Mouse (Mus musculus): Measurements from ENCODE around the gene Mnd1. TPM values are rescaled to one million over a fixed set of nuclear protein-coding genes. Genes with fewer than 3 reads are reported as not detected.

The Mnd1 gene
- polyA plus RNA-seq, 1 experiment from 2014 or later = 17.4 TPM

DNA sequence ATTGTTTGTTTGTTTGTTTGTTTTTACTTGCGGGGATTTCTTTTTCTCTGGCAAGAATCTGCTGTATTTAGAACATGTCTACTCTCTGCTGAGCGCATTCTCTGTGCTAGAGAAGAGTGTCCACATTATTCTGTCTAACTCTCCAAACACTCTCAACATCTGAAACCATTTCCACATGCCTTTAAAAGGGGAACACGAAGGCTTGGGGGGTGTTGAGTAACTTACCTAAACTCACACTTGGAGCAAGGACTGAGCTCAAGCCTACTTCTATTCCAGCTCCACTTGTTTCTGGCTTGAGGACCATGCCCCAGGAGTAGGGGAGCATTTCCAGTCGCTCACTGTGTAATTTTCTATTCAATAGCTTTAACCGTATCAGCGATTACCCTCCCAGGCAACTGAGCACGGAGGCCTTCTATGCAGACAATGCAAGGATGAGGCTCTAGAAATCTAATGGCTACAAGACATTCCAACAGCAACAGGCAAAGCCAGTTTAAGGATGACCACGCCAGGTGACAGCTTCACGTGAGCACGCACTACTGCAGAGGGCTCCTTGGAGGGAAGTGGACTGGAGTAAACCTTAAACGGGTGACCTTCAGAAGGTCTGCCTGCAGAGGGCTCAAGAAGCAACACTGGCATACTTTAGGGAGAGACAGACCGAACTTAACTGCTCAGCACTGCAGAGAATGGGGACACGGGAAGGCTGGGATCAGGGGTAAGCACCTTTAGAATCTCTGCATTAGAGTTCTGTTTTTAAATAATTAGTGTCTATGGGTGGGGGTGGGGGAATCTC lies 78.8 kb downstream of the Mnd1 start:
- no peak overlapping the region for H3K4me3 ChIP-seq
- H3K36me3 ChIP-seq = no peaks in the 10 kb centered on the region
- no peaks in the 10 kb centered on the region for H3K27me3 ChIP-seq (ENCODE audit: low read depth, poor library complexity, severe bottlenecking)
- H3K4me1 ChIP-seq = no peaks in the 10 kb centered on the region
- DNase-seq (ENCODE audit: low spot score) = no peak
- H3K27ac ChIP-seq = no peak overlapping the region
- no peaks in the 10 kb centered on the region for H3K9me3 ChIP-seq (replicated peaks)
- 84% methylated on average over 13 of the region's 13 CpGs for WGBS

DNA sequence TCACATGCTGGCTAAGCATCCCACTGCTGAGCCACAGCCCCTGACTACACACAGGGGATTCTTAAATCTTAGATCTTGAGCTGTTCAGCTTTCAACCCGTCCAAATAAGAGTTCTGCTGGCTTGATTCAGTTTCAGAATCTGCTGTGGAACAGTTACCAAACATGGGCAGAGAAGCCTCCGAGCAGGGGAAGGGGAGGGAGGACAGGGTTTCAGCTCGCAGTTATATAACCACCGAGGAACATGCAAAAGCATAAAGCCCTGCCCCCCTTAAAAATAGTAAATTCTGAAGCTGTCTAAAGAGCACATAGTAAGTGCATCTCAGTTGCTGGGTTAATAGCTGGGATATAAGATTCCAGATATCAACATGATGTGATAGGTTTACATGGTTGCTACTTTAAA lies 80.1 kb downstream of the Mnd1 start:
- H3K9me3 ChIP-seq (replicated peaks) = no peaks in the 10 kb centered on the region
- H3K27me3 ChIP-seq (ENCODE audit: low read depth, poor library complexity, severe bottlenecking) = no peaks in the 10 kb centered on the region
- H3K4me1 ChIP-seq = no peaks in the 10 kb centered on the region
- H3K27ac ChIP-seq = no peak overlapping the region
- H3K4me3 ChIP-seq = no peak overlapping the region
- WGBS = 87% methylated on average over 4 of the region's 4 CpGs
- no peaks in the 10 kb centered on the region for H3K36me3 ChIP-seq
- DNase-seq (ENCODE audit: low spot score) = no peak

DNA sequence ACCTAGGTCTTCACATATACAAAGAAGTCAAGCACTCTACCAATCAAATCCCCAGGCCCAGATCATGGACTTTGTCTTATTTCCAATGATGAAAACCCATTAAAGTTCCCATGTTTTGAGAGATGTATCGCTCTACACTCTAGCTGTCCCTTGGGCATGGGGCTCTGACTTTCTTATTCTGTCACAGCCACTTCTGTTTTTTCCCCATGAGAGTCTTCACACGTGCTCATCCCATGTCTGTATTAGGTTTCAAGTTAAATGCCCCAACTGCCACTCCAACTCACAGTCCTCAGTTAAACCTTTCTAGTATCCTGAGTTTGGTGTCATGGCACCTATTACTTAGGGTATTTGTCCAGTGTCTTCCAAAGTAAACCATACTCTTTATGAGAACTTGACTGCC lies 80.8 kb downstream of the Mnd1 start:
- Histone ChIP-seq H3K9me3 (replicated peaks) (no peaks in the 10 kb centered on the region), H3K4me3 (no peak overlapping the region), H3K36me3 (no peaks in the 10 kb centered on the region), H3K27me3 (ENCODE audit: low read depth, poor library complexity, severe bottlenecking) (no peaks in the 10 kb centered on the region), H3K4me1 (no peaks in the 10 kb centered on the region), H3K27ac (no peak overlapping the region)
- 84% methylated on average over 2 of the region's 2 CpGs for WGBS
- DNase-seq (ENCODE audit: low spot score) = no peak

DNA sequence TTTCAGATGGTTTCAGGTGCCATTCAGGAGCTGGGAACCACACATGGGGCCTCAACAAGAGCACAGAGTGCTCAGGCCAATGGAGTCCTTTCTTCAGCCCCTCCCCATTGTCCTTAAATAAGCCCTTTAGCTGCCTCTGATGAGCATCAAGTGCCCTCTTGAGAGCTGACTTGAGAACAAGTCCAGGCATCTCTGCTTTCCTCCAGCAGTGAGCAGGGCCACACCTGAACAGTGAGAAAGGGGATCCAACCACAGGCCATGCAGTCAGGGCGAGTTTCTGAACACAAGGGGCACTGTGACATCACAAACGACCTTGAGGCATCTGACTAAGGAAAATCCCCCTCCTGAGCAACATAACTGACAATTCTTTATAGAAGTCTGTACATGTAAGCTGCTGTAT lies 83.9 kb downstream of the Mnd1 start:
- Histone ChIP-seq H3K27ac (no peak overlapping the region), H3K4me1 (no peaks in the 10 kb centered on the region), H3K27me3 (ENCODE audit: low read depth, poor library complexity, severe bottlenecking) (no peaks in the 10 kb centered on the region), H3K4me3 (no peak overlapping the region), H3K9me3 (replicated peaks) (no peaks in the 10 kb centered on the region), H3K36me3 (no peaks in the 10 kb centered on the region)
- DNase-seq (ENCODE audit: low spot score) = no peak
- WGBS = 17% methylated on average over 2 of the region's 2 CpGs

DNA sequence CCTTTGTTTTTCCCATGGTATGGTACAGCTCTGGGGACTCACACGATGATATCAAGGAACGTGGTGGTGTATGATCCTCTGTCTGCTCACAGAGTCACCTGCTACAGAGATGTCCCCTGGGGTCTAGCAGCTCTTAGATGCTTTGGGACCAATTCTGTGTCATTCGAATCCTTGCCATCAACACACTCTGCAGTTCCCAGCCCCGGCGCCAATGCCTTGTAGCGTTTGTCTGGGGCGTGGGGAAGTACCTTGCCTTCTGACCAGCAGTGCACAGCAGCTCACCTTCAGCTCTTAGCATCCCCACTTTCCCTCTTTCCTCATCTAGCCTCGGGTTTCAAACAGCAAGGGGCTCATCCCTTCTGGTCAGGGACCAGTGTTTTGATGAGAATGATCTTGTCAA lies 84.8 kb downstream of the Mnd1 start:
- Histone ChIP-seq H3K9me3 (replicated peaks) (no peaks in the 10 kb centered on the region), H3K4me1 (no peaks in the 10 kb centered on the region), H3K36me3 (no peaks in the 10 kb centered on the region), H3K4me3 (no peak overlapping the region), H3K27ac (no peak overlapping the region), H3K27me3 (ENCODE audit: low read depth, poor library complexity, severe bottlenecking) (no peaks in the 10 kb centered on the region)
- 88% methylated on average over 8 of the region's 8 CpGs for WGBS
- no peak for DNase-seq (ENCODE audit: low spot score)

DNA sequence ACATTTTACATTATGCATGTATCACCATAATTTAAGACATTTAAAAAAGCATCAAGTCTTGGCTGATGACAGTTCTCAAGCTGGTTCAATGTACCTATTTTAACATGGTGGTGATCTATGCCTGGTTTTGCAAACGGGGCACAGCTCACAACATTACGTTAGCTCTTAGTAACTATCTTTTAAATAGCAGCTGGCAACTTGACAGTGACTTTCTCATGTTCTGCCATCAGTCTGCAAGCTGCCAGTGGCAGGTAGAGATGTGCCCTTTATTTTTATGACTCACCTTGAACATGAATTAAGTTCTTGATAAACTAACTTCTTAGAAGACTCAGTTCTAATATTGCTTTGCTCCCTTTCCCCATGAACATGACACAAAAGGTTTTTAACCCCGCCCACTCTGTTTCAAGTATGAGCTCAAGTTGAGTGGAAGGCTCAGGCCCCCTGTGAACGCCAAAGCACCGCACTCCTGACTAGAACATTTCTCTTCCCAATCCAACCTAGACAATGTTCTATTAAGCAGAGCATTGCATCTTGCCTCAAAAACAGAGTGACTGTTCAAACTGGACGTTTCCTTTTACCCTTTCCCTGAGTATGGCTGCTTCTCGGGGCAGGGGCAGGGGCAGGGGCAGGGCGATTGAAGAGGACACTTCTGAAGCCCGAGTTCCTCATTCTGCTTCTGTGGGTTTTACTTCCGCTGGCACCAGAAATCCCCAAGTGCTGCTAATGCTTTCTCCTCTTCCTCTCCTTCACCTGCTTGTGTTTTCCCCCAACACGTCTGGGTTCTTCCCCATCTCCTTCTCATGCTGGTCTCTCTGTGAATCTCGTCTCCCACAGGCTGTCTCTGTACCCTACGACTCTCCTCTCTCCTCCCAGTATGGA lies 86.5 kb downstream of the Mnd1 start:
- H3K4me3 ChIP-seq = no peak overlapping the region
- H3K4me1 ChIP-seq = no peaks in the 10 kb centered on the region
- no peaks in the 10 kb centered on the region for H3K27me3 ChIP-seq (ENCODE audit: low read depth, poor library complexity, severe bottlenecking)
- H3K36me3 ChIP-seq = no peaks in the 10 kb centered on the region
- H3K27ac ChIP-seq = no peak overlapping the region
- 89% methylated on average over 13 of the region's 13 CpGs for WGBS
- DNase-seq (ENCODE audit: low spot score) = no peak
- no peaks in the 10 kb centered on the region for H3K9me3 ChIP-seq (replicated peaks)

DNA sequence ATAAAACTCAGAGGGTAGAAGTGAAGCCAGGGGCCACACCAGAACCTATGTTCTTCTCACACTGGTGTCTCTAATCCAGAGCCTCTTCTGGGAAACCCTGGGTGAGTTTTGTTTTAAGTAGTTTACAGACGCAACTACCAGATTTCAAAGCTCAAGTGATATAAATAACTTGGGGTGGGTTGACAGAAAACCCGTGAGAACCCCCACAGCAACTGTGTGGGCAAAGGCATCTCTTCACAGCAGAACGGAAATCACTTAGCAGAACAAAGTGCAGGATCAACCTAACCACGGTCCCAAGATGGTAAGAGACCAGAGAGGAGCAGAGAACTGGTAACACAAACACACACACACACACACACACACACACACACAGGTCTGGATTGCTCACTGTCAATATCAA lies 89.8 kb downstream of the Mnd1 start:
- WGBS = 81% methylated on average over 4 of the region's 4 CpGs
- Histone ChIP-seq H3K36me3 (no peaks in the 10 kb centered on the region), H3K4me3 (no peak overlapping the region), H3K27ac (no peak overlapping the region), H3K9me3 (replicated peaks) (no peaks in the 10 kb centered on the region), H3K27me3 (ENCODE audit: low read depth, poor library complexity, severe bottlenecking) (no peaks in the 10 kb centered on the region), H3K4me1 (peaks cover 8% of the 10 kb centered on the region; the same call in 1 of the 2 replicates)
- DNase-seq (ENCODE audit: low spot score) = no peak

DNA sequence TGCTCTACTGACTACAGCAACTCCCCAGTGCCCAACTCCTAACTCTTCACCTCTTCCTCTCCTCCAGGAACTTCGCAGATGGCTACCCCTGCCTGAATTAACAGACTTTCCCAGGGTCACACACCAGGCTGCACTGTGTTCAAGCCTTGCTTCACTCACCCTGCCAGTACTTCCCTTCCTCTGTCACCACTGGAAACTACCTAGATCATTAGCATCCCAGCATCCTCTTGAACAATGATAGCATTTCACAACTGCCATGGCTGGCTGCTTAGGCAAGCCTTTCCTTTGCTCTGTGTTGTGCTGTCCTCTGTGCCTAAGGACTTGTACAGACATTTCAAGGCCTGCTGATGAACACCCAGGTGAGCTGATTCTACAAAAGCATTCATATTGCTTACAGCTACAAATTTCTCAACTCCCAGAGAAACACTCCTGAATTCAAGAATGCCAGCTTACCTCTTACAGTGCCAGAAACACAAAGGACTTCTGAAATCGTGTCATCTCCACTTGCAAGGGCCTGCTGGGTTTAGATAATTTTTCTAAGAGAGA lies 92.1 kb downstream of the Mnd1 start:
- H3K9me3 ChIP-seq (replicated peaks) = no peaks in the 10 kb centered on the region
- peaks cover 23% of the 10 kb centered on the region for H3K4me1 ChIP-seq
- no peaks in the 10 kb centered on the region for H3K36me3 ChIP-seq
- 88% methylated on average over 2 of the region's 2 CpGs for whole genome bisulfite sequencing
- no peaks in the 10 kb centered on the region for H3K27me3 ChIP-seq (ENCODE audit: low read depth, poor library complexity, severe bottlenecking)
- H3K27ac ChIP-seq = no peak overlapping the region
- no peak for DNase-seq (ENCODE audit: low spot score)
- H3K4me3 ChIP-seq = no peak overlapping the region

DNA sequence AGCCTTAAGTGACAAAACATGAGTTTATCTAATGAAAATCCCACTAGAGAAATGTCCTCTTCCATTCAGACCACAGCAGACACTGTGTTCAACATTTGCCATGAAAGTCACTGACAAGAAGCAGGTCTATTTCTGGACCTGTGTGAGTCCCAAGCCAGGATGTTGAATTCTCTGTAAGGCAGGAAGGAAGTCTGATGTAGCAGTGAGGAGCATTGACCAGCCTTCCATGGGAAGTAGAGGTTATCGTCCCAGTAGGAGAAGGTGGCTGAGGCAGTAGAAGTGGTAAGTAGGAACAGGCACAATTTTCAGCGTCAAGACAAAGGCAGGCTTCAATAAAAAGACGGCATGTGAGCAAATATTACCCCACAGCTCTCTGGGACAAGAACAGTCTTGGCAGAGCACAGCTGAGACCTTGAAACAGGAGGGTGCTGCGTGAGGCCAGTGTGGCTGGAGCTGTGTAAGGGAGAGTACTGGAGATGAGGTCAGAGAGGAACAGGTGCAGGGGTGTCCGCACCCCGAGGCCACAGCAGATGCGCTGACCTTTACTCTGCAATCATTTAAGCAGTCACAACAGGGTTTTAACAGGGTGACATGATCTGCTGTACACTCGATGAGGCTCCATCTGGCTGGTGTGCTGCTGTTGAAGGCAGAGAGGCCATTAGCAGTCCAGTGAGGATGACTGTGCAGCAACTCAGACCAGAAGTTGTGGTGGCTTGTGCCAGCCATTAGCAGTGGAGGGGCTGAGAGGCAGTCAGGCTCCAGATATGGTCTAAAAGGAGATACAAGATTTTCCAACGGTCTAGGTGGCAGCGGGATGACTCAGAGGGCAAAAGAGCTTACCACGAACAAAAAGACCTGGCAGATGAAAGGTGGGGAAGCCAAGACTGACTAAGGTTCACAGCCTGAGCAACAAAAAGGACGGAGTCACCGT lies 93.8 kb downstream of the Mnd1 start:
- H3K36me3 ChIP-seq = no peaks in the 10 kb centered on the region
- H3K4me1 ChIP-seq = peaks cover 23% of the 10 kb centered on the region
- H3K9me3 ChIP-seq (replicated peaks) = no peaks in the 10 kb centered on the region
- no peaks in the 10 kb centered on the region for H3K27me3 ChIP-seq (ENCODE audit: low read depth, poor library complexity, severe bottlenecking)
- peak overlapping the region; percentile 30; the same call in 1 of the 2 replicates for H3K27ac ChIP-seq
- no peak for DNase-seq (ENCODE audit: low spot score)
- H3K4me3 ChIP-seq = no peak overlapping the region
- 80% methylated on average over 13 of the region's 13 CpGs for WGBS

DNA sequence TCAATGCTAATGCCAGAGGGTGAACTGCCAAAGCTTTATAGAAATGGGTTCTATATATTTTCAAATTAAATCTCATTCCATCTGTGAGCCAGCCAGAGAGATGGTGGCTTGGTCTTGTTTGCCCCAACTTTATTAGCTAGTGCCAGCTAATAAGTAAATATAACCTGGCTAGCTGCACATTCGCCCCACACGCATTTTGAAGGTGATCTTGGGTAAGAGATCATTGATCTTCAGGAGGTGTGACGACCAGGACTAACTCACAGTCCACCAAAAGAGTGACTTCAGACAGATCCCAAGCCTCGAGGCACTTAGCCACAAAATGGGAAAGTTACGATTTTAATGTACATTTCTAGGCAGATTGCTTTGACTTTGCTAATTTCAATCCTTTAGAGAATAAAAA lies 94.6 kb downstream of the Mnd1 start:
- no peak overlapping the region for H3K27ac ChIP-seq
- no peak for DNase-seq (ENCODE audit: low spot score)
- H3K36me3 ChIP-seq = no peaks in the 10 kb centered on the region
- peaks cover 23% of the 10 kb centered on the region for H3K4me1 ChIP-seq
- H3K9me3 ChIP-seq (replicated peaks) = no peaks in the 10 kb centered on the region
- H3K4me3 ChIP-seq = no peak overlapping the region
- 88% methylated on average over 5 of the region's 5 CpGs for WGBS
- no peaks in the 10 kb centered on the region for H3K27me3 ChIP-seq (ENCODE audit: low read depth, poor library complexity, severe bottlenecking)

DNA sequence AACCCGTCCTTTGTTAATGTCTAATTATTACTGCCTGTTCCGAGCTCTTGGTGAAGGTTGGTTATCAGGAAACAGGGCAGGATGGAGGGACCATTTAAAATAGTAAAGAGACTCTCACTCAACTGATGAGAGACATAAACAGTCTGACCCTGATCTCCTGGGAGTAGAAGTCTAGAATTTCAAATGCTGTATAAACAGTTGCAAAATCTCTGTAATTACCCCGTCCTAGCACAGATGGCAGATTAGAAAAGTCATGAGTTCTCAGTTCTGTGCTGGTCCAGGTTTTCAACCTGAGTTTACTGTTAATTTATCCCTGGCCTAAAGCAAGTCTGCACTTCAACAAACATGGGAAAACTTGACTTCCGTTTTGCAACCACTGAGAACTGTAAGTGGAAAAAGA lies 95.5 kb downstream of the Mnd1 start:
- Histone ChIP-seq H3K27me3 (ENCODE audit: low read depth, poor library complexity, severe bottlenecking) (no peaks in the 10 kb centered on the region), H3K9me3 (replicated peaks) (no peaks in the 10 kb centered on the region), H3K36me3 (no peaks in the 10 kb centered on the region), H3K4me3 (no peak overlapping the region), H3K4me1 (peaks cover 23% of the 10 kb centered on the region), H3K27ac (peak overlapping the region; percentile 47)
- no peak for DNase-seq (ENCODE audit: low spot score)
- 38% methylated on average over 4 of the region's 4 CpGs for WGBS

DNA sequence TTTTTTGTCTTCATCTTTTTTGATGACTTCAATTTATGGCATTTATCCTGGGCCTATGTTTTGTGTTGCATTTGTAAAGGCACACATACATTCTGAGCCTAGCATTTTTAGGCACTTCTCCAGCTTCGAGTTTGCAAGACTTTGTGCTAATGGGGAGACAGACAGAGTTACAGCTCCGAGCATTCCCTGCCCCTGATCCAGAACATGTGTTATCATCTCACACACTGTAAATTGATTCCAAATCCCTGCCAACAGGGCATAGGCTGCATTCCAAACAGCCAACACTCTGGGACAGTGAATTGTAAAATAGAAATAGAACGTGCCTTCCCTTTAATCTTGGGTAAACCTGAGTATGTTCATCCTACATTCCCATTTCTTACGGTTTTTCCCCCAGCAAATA lies 95.9 kb downstream of the Mnd1 start:
- no peak for DNase-seq (ENCODE audit: low spot score)
- WGBS = 46% methylated on average over 4 of the region's 4 CpGs
- peak overlapping the region; percentile 47 for H3K27ac ChIP-seq

More for the DNA sequence above, 95.9 kb downstream of the Mnd1 start:
- H3K4me3 ChIP-seq = no peak overlapping the region
- H3K27me3 ChIP-seq (ENCODE audit: low read depth, poor library complexity, severe bottlenecking) = no peaks in the 10 kb centered on the region
- H3K4me1 ChIP-seq = peaks cover 23% of the 10 kb centered on the region
- no peaks in the 10 kb centered on the region for H3K9me3 ChIP-seq (replicated peaks)
- no peaks in the 10 kb centered on the region for H3K36me3 ChIP-seq
